Mouse (Mus musculus) C2C12 (cell line): ENCODE data around the gene Lpcat1. TPM values are rescaled to one million over a fixed set of nuclear protein-coding genes. Genes with fewer than 3 reads are reported as not detected.

Source experiments
- H3K27me3 ChIP-seq: one replicate; pipeline ENCODE4 v1.6.1; 2011; ENCODE audit not compliant: control insufficient read depth, insufficient read depth, insufficient read length
- H3K36me3 ChIP-seq: one replicate; pipeline ENCODE4 v1.6.1; 2011; ENCODE audit not compliant: control insufficient read depth, insufficient read depth
- H3K4me3 ChIP-seq: one replicate; pipeline ENCODE4 v1.5.1; 2011; ENCODE audit warnings: mild to moderate bottlenecking, control low read depth; ENCODE audit not compliant: poor library complexity, insufficient read depth, severe bottlenecking
- H3K79me2 ChIP-seq: one replicate; pipeline ENCODE4 v1.6.1; 2011; ENCODE audit not compliant: control insufficient read depth, insufficient read depth
- H3K79me3 ChIP-seq: one replicate; pipeline ENCODE4 v1.6.1; 2011; ENCODE audit warnings: low read depth, control low read depth
- H3ac ChIP-seq: one replicate; pipeline ENCODE3; 2011; ENCODE audit warnings: low read depth; ENCODE audit not compliant: control insufficient read depth, insufficient read length
- CEBPB ChIP-seq: IDR thresholded peaks from one replicate; pipeline ENCODE4 v1.6.1; 2011; ENCODE audit warnings: low read depth, mild to moderate bottlenecking, control low read depth, moderate library complexity
- CTCF ChIP-seq: IDR thresholded peaks from one replicate; pipeline ENCODE4 v1.5.1; 2011; ENCODE audit not compliant: control insufficient read depth, insufficient read depth, insufficient read length
- FOSL1 ChIP-seq: IDR thresholded peaks from one replicate; pipeline ENCODE4 v1.8.0; 2011; ENCODE audit warnings: mild to moderate bottlenecking, low read length; ENCODE audit not compliant: poor library complexity, insufficient read depth, severe bottlenecking
- MAX ChIP-seq: IDR thresholded peaks from one replicate; pipeline ENCODE4 v1.6.1; 2011; ENCODE audit warnings: mild to moderate bottlenecking, control low read depth
- MYOD1 ChIP-seq: IDR thresholded peaks from one replicate; pipeline ENCODE4 v1.6.1; 2011; ENCODE audit warnings: low read depth; ENCODE audit not compliant: control insufficient read depth, insufficient read length
- MYOG ChIP-seq: IDR thresholded peaks from one replicate; pipeline ENCODE4 v1.6.1; 2011; ENCODE audit not compliant: control insufficient read depth, insufficient read length; ENCODE audit errors: extremely low read depth
- USF1 ChIP-seq: IDR thresholded peaks from one replicate; pipeline ENCODE4 v1.6.1; 2011; ENCODE audit warnings: low read depth, mild to moderate bottlenecking, control low read depth, moderate library complexity
- polyA plus RNA-seq: library from polyadenylated mRNA; unstranded; fragments of >200 nt; fragmentation: generic; extraction: Trizol; gene quantifications from one replicate; pipeline ENCODE4 v1.2.1, GENCODE M21; 2012; ENCODE audit warnings: missing spikeins

The Lpcat1 gene
- polyA plus RNA-seq, 1 experiment = 22.5 TPM

- Histone ChIP-seq H3K27me3 (no peaks in the 10 kb centered on the region), H3K36me3 (peaks cover 44% of the 10 kb centered on the region), H3K79me3 (no peaks in the 10 kb centered on the region), H3ac (no peak overlapping the region), H3K79me2 (no peaks in the 10 kb centered on the region), H3K4me3 (no peak overlapping the region)
- TF ChIP-seq CEBPB = no peak
- no peak for TF ChIP-seq CTCF
- TF ChIP-seq MYOG = no peak
- no peak for TF ChIP-seq MAX
These were observed 42.0 kb downstream of the Lpcat1 start for GRCm38 (mm10) chr13:73508817-73509550.

DNA sequence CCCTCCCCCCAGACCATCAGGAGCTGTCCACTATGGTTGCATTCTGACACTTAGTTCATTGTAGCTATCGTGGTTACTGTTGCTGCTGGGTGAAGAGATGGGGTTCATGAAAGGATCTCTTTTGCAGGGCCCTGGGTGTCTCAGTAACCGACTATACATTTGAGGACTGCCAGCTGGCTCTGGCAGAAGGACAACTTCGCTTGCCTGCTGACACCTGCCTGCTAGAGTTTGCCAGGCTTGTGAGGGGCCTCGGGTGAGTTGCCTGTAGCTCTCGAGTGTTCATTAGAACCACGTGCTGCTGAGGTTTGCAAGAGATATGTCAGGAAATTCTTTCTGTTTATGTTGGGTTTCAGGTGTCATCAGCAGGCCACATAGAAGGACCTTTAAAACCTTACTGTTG lies 42.9 kb downstream of the Lpcat1 start:
- H3K79me3 ChIP-seq = no peaks in the 10 kb centered on the region
- peaks cover 53% of the 10 kb centered on the region for H3K36me3 ChIP-seq
- H3K27me3 ChIP-seq = no peaks in the 10 kb centered on the region
- no peak overlapping the region for H3K4me3 ChIP-seq
- TF ChIP-seq FOSL1 = no peak
- no peak for TF ChIP-seq CEBPB
- no peak for TF ChIP-seq MYOD1
- H3ac ChIP-seq = no peak overlapping the region
- no peaks in the 10 kb centered on the region for H3K79me2 ChIP-seq

DNA sequence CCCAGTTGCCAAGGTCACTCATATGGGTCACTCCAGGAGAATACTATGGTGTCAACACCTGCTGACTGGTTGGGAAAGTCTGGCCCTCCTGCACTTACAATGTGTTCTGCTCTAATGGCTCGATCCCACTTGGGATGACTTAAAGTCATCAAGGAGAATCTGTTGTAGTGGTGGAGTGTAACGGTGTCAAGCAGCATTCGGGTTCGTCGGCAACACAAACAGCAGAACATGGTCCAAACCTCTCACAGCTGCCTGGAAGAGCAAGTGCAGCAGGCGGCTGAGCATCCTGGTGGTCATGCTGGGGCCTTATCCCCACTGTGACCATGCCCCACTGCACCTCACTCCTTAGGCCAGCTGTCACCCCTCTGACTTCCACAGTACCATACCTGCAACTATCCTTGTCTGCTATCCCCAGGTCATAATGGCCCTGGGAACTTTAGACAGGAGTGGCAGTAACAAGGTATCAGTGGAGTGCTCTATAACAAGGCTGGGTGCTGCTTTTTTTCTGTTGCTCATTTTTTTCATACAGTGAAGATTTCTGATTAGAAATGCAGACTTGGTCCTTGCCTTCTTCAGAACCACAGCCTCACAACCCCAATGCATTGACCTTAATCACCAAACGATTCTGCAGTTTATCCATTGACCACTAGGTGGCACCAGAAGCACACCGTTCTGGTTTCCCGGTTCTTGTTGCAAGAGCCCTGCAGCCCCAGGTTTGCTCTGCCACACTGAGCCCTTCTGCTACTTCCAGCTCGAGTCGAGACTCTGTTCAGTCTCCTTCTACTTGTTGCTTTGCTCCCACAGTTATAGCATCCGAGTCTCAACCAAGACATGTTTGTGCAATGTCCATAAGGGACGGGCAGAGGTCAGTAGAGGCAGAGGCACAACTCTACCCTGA lies 46.0 kb downstream of the Lpcat1 start:
- TF ChIP-seq MYOG = no peak
- no peak for TF ChIP-seq USF1
- TF ChIP-seq CTCF = peak; percentile 53
- TF ChIP-seq MYOD1 = no peak
- TF ChIP-seq MAX = no peak
- TF ChIP-seq FOSL1 = no peak
- Histone ChIP-seq H3K27me3 (no peaks in the 10 kb centered on the region), H3K79me3 (no peaks in the 10 kb centered on the region), H3K36me3 (peaks cover 39% of the 10 kb centered on the region), H3ac (no peak overlapping the region), H3K4me3 (no peak overlapping the region), H3K79me2 (no peaks in the 10 kb centered on the region)

DNA sequence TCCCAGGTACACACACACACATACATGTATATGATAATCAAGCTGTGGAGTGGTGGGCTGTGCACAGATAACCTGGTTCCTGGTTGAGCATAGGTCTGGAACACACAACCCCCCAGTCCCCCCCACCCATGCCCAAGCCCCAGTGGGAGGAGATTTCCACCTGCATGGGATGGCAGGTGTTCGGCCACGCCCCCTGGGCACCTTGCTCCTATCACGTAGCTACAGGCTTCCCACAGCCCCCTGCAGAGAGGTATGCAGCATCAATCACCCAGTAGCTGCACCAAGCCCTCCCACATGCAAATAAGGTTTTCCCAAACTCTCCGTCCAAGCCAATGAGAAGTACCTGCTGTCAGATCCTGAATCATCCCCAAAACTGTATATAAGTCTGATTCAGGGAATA lies 49.9 kb downstream of the Lpcat1 start:
- no peak overlapping the region for H3K4me3 ChIP-seq
- no peaks in the 10 kb centered on the region for H3K79me2 ChIP-seq
- peaks cover 25% of the 10 kb centered on the region for H3K36me3 ChIP-seq
- TF ChIP-seq MYOG (no peak), CTCF (no peak), CEBPB (no peak), USF1 (no peak), MYOD1 (no peak), MAX (no peak), FOSL1 (no peak)
- H3ac ChIP-seq = no peak overlapping the region
- no peaks in the 10 kb centered on the region for H3K27me3 ChIP-seq
- H3K79me3 ChIP-seq = no peaks in the 10 kb centered on the region

DNA sequence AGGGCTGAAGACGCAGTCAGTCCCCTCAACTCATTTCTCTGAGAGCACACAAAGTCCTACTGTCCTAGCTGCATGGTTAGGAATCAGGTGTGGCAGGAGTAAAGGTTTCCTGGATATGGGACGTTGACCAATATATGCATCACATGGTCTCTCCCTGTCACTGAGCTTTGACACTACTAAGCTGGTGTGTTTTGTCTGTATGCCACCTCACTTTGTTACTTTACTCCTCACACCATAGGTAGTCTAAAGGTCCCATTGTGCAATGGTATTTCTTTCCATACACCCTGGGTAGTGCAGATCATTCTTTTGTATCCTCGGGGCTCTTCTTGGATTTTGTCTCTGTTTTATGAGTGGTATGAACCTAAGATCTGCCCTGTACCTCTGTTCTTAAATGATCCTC lies 66.7 kb downstream of the Lpcat1 start:
- no peaks in the 10 kb centered on the region for H3K79me2 ChIP-seq
- peaks cover 29% of the 10 kb centered on the region for H3K27me3 ChIP-seq
- TF ChIP-seq MYOD1 (no peak), MAX (no peak), CTCF (no peak), CEBPB (no peak), FOSL1 (no peak), MYOG (no peak), USF1 (no peak)
- no peaks in the 10 kb centered on the region for H3K36me3 ChIP-seq
- H3K4me3 ChIP-seq = no peak overlapping the region
- no peak overlapping the region for H3ac ChIP-seq
- H3K79me3 ChIP-seq = no peaks in the 10 kb centered on the region

GRCm38 (mm10) chr13:73535287-73535686 lies 68.3 kb downstream of the Lpcat1 start:
- H3K36me3 ChIP-seq = no peaks in the 10 kb centered on the region
- peaks cover 29% of the 10 kb centered on the region for H3K27me3 ChIP-seq
- H3ac ChIP-seq = no peak overlapping the region
- TF ChIP-seq CTCF = no peak
- no peak for TF ChIP-seq MAX
- H3K79me2 ChIP-seq = no peaks in the 10 kb centered on the region
- H3K79me3 ChIP-seq = no peaks in the 10 kb centered on the region
- no peak overlapping the region for H3K4me3 ChIP-seq
